Mouse (Mus musculus): ENCODE results near the gene Rbm4. TPM values are rescaled to one million over a fixed set of nuclear protein-coding genes. Genes with fewer than 3 reads are reported as not detected.

Rbm4 gene
- polyA plus RNA-seq, 1 experiment from 2014 or later = 67.2 TPM

GRCm38 (mm10) chr19:4810309-4810708, 16.6 kb upstream of the Rbm4 start:
- Histone ChIP-seq H3K4me3 (ENCODE audit: low read length) (peak overlapping the region; percentile 93), H3K9ac (ENCODE audit: low read depth, low read length) (peak overlapping the region; percentile 71), H3K36me3 (ENCODE audit: control insufficient read depth, insufficient read depth, low read length) (no peaks in the 10 kb centered on the region), H3K27ac (ENCODE audit: low read depth, low read length) (peak overlapping the region; percentile 97), H3K9me3 (ENCODE audit: control insufficient read depth, low read length) (no peaks in the 10 kb centered on the region), H3K27me3 (replicated peaks; ENCODE audit: control insufficient read depth, insufficient read depth, low read length) (no peaks in the 10 kb centered on the region), H3K4me1 (ENCODE audit: control insufficient read depth, insufficient read depth, low read depth, low read length) (peaks cover 17% of the 10 kb centered on the region), H3K4me2 (ENCODE audit: low read length) (peak overlapping the region; percentile 94)
- no peak for ATAC-seq
- WGBS = under 1% methylated on average over 14 of the region's 14 CpGs

GRCm38 (mm10) chr19:4803283-4803682, 9.6 kb upstream of the Rbm4 start:
- Histone ChIP-seq H3K4me1 (ENCODE audit: control insufficient read depth, insufficient read depth, low read depth, low read length) (peaks cover under 1% of the 10 kb centered on the region), H3K27me3 (replicated peaks; ENCODE audit: control insufficient read depth, insufficient read depth, low read length) (no peaks in the 10 kb centered on the region), H3K27ac (ENCODE audit: low read depth, low read length) (no peak overlapping the region), H3K36me3 (ENCODE audit: control insufficient read depth, insufficient read depth, low read length) (peaks cover 31% of the 10 kb centered on the region), H3K4me3 (ENCODE audit: low read length) (no peak overlapping the region), H3K4me2 (ENCODE audit: low read length) (no peak overlapping the region), H3K9ac (ENCODE audit: low read depth, low read length) (no peak overlapping the region), H3K9me3 (ENCODE audit: control insufficient read depth, low read length) (no peaks in the 10 kb centered on the region)
- no peak for ATAC-seq
- 74% methylated on average over 10 of the region's 10 CpGs for WGBS

- Histone ChIP-seq H3K4me1 (ENCODE audit: control insufficient read depth, insufficient read depth, low read depth, low read length) (no peaks in the 10 kb centered on the region; the same call in 1 of the 2 replicates), H3K27ac (ENCODE audit: low read depth, low read length) (no peak overlapping the region), H3K9ac (ENCODE audit: low read depth, low read length) (no peak overlapping the region), H3K4me2 (ENCODE audit: low read length) (no peak overlapping the region), H3K36me3 (ENCODE audit: control insufficient read depth, insufficient read depth, low read length) (peaks cover 31% of the 10 kb centered on the region), H3K4me3 (ENCODE audit: low read length) (no peak overlapping the region), H3K27me3 (replicated peaks; ENCODE audit: control insufficient read depth, insufficient read depth, low read length) (no peaks in the 10 kb centered on the region), H3K9me3 (ENCODE audit: control insufficient read depth, low read length) (no peaks in the 10 kb centered on the region)
- peak; percentile 59 for ATAC-seq
- WGBS = 79% methylated on average over 7 of the region's 7 CpGs
Observed at GRCm38 (mm10) chr19:4802691-4803091, 9.0 kb upstream of the Rbm4 start.

GRCm38 (mm10) chr19:4799083-4799482, 5.4 kb upstream of the Rbm4 start:
- Histone ChIP-seq H3K4me3 (ENCODE audit: low read length) (no peak overlapping the region), H3K9me3 (ENCODE audit: control insufficient read depth, low read length) (no peaks in the 10 kb centered on the region), H3K4me1 (ENCODE audit: control insufficient read depth, insufficient read depth, low read depth, low read length) (peaks cover 3% of the 10 kb centered on the region; the same call in 1 of the 2 replicates), H3K27me3 (replicated peaks; ENCODE audit: control insufficient read depth, insufficient read depth, low read length) (no peaks in the 10 kb centered on the region), H3K27ac (ENCODE audit: low read depth, low read length) (no peak overlapping the region), H3K9ac (ENCODE audit: low read depth, low read length) (no peak overlapping the region), H3K4me2 (ENCODE audit: low read length) (no peak overlapping the region), H3K36me3 (ENCODE audit: control insufficient read depth, insufficient read depth, low read length) (peaks cover 31% of the 10 kb centered on the region)
- WGBS = 91% methylated on average over 5 of the region's 5 CpGs
- no peak for ATAC-seq

GRCm38 (mm10) chr19:4797846-4798245, 4.1 kb upstream of the Rbm4 start:
- H3K4me3 ChIP-seq (ENCODE audit: low read length) = no peak overlapping the region
- peaks cover 5% of the 10 kb centered on the region for H3K4me1 ChIP-seq (ENCODE audit: control insufficient read depth, insufficient read depth, low read depth, low read length)
- no peaks in the 10 kb centered on the region for H3K9me3 ChIP-seq (ENCODE audit: control insufficient read depth, low read length)
- no peak for ATAC-seq
- H3K27me3 ChIP-seq (replicated peaks; ENCODE audit: control insufficient read depth, insufficient read depth, low read length) = no peaks in the 10 kb centered on the region
- no peak overlapping the region for H3K27ac ChIP-seq (ENCODE audit: low read depth, low read length)
- no peak overlapping the region for H3K9ac ChIP-seq (ENCODE audit: low read depth, low read length)
- H3K36me3 ChIP-seq (ENCODE audit: control insufficient read depth, insufficient read depth, low read length) = peaks cover 24% of the 10 kb centered on the region
- 92% methylated on average over 2 of the region's 2 CpGs for WGBS
- H3K4me2 ChIP-seq (ENCODE audit: low read length) = no peak overlapping the region

- peaks cover 20% of the 10 kb centered on the region for H3K36me3 ChIP-seq (ENCODE audit: control insufficient read depth, insufficient read depth, low read length)
- ATAC-seq = no peak
- 87% methylated on average over 1 of the region's 1 CpGs for WGBS
Observed at GRCm38 (mm10) chr19:4795929-4796328, 2.2 kb upstream of the Rbm4 start.

GRCm38 (mm10) chr19:4793281-4793830, 345 bp downstream of the Rbm4 start:
- Histone ChIP-seq H3K27ac (ENCODE audit: low read depth, low read length) (peak overlapping the region; percentile 63), H3K4me1 (ENCODE audit: control insufficient read depth, insufficient read depth, low read depth, low read length) (peaks cover 40% of the 10 kb centered on the region), H3K36me3 (ENCODE audit: control insufficient read depth, insufficient read depth, low read length) (peaks cover 7% of the 10 kb centered on the region), H3K4me2 (ENCODE audit: low read length) (peak overlapping the region; percentile 85), H3K4me3 (ENCODE audit: low read length) (peak overlapping the region; percentile 53), H3K27me3 (replicated peaks; ENCODE audit: control insufficient read depth, insufficient read depth, low read length) (no peaks in the 10 kb centered on the region), H3K9me3 (ENCODE audit: control insufficient read depth, low read length) (no peaks in the 10 kb centered on the region), H3K9ac (ENCODE audit: low read depth, low read length) (peak overlapping the region; percentile 68)
- peak; percentile 18; the same call in 1 of the 2 replicates for ATAC-seq
- WGBS = 2% methylated on average over 16 of the region's 16 CpGs

More at GRCm38 (mm10) chr19:4795929-4796328, 2.2 kb upstream of the Rbm4 start:
- Histone ChIP-seq H3K4me3 (ENCODE audit: low read length) (no peak overlapping the region), H3K4me1 (ENCODE audit: control insufficient read depth, insufficient read depth, low read depth, low read length) (peaks cover 19% of the 10 kb centered on the region), H3K27me3 (replicated peaks; ENCODE audit: control insufficient read depth, insufficient read depth, low read length) (no peaks in the 10 kb centered on the region), H3K4me2 (ENCODE audit: low read length) (no peak overlapping the region), H3K27ac (ENCODE audit: low read depth, low read length) (no peak overlapping the region), H3K9me3 (ENCODE audit: control insufficient read depth, low read length) (no peaks in the 10 kb centered on the region), H3K9ac (ENCODE audit: low read depth, low read length) (no peak overlapping the region)

- no peak overlapping the region for H3K4me3 ChIP-seq (ENCODE audit: low read length)
- H3K4me2 ChIP-seq (ENCODE audit: low read length) = no peak overlapping the region
- no peaks in the 10 kb centered on the region for H3K27me3 ChIP-seq (replicated peaks; ENCODE audit: control insufficient read depth, insufficient read depth, low read length)
- no peak overlapping the region for H3K27ac ChIP-seq (ENCODE audit: low read depth, low read length)
- ATAC-seq = no peak
- 97% methylated on average over 2 of the region's 2 CpGs for whole genome bisulfite sequencing
- no peak overlapping the region for H3K9ac ChIP-seq (ENCODE audit: low read depth, low read length)
- H3K36me3 ChIP-seq (ENCODE audit: control insufficient read depth, insufficient read depth, low read length) = peaks cover 33% of the 10 kb centered on the region
- H3K4me1 ChIP-seq (ENCODE audit: control insufficient read depth, insufficient read depth, low read depth, low read length) = peaks cover 39% of the 10 kb centered on the region
- no peaks in the 10 kb centered on the region for H3K9me3 ChIP-seq (ENCODE audit: control insufficient read depth, low read length)
Observed at GRCm38 (mm10) chr19:4786313-4786712, 7.4 kb downstream of the Rbm4 start.

- ATAC-seq = no peak
- Histone ChIP-seq H3K27me3 (replicated peaks; ENCODE audit: control insufficient read depth, insufficient read depth, low read length) (no peaks in the 10 kb centered on the region), H3K36me3 (ENCODE audit: control insufficient read depth, insufficient read depth, low read length) (peaks cover 33% of the 10 kb centered on the region), H3K4me2 (ENCODE audit: low read length) (no peak overlapping the region), H3K4me3 (ENCODE audit: low read length) (no peak overlapping the region), H3K9ac (ENCODE audit: low read depth, low read length) (no peak overlapping the region), H3K9me3 (ENCODE audit: control insufficient read depth, low read length) (no peaks in the 10 kb centered on the region), H3K27ac (ENCODE audit: low read depth, low read length) (no peak overlapping the region), H3K4me1 (ENCODE audit: control insufficient read depth, insufficient read depth, low read depth, low read length) (peaks cover 28% of the 10 kb centered on the region)
- 91% methylated on average over 7 of the region's 7 CpGs for WGBS
Observed at GRCm38 (mm10) chr19:4785206-4785605, 8.5 kb downstream of the Rbm4 start.
